Mouse (Mus musculus): ENCODE data around the gene Desi2. TPM values are rescaled to one million over a fixed set of nuclear protein-coding genes. Genes with fewer than 3 reads are reported as not detected.
"Not testable (repeated sequence)": the region's sequence is repeated elsewhere in the genome, so short reads cannot be mapped to it uniquely, and the experiment has no call there.

Desi2 gene
- polyA plus RNA-seq, 1 experiment from 2014 or later, result 8.8 TPM

GRCm38 (mm10) chr1:178283314-178283713, 96.1 kb downstream of the Desi2 start:
- not testable (repeated sequence) for H3K27me3 ChIP-seq (ENCODE audit: control insufficient read depth, insufficient read depth, low read depth, low read length); H3K4me1 ChIP-seq (ENCODE audit: control insufficient read depth, low read depth, low read length); H3K36me3 ChIP-seq (ENCODE audit: control insufficient read depth, insufficient read depth); H3K4me2 ChIP-seq (ENCODE audit: low read depth, low read length); H3K9me3 ChIP-seq (replicated peaks; ENCODE audit: control insufficient read depth, low read length); H3K9ac ChIP-seq (ENCODE audit: low read depth, low read length); ATAC-seq (ENCODE audit: low read depth); H3K4me3 ChIP-seq (ENCODE audit: low read depth, low read length); H3K27ac ChIP-seq (ENCODE audit: low read length)
- 72% methylated on average over 3 of the region's 3 CpGs for WGBS (ENCODE audit: insufficient replicate concordance)

GRCm38 (mm10) chr1:178283946-178284720, 96.9 kb downstream of the Desi2 start:
- no peak overlapping the region for H3K4me3 ChIP-seq (ENCODE audit: low read depth, low read length)
- H3K4me2 ChIP-seq (ENCODE audit: low read depth, low read length), result no peak overlapping the region
- H3K9ac ChIP-seq (ENCODE audit: low read depth, low read length), result no peak overlapping the region
- H3K9me3 ChIP-seq (replicated peaks; ENCODE audit: control insufficient read depth, low read length), result no peaks in the 10 kb centered on the region
- H3K27me3 ChIP-seq (ENCODE audit: control insufficient read depth, insufficient read depth, low read depth, low read length), result no peaks in the 10 kb centered on the region
- no peaks in the 10 kb centered on the region for H3K4me1 ChIP-seq (ENCODE audit: control insufficient read depth, low read depth, low read length)
- no peaks in the 10 kb centered on the region for H3K36me3 ChIP-seq (ENCODE audit: control insufficient read depth, insufficient read depth)
- no peak overlapping the region for H3K27ac ChIP-seq (ENCODE audit: low read length)
- WGBS (ENCODE audit: insufficient replicate concordance), result 53% methylated on average over 2 of the region's 2 CpGs
- ATAC-seq (ENCODE audit: low read depth), result no peak

DNA sequence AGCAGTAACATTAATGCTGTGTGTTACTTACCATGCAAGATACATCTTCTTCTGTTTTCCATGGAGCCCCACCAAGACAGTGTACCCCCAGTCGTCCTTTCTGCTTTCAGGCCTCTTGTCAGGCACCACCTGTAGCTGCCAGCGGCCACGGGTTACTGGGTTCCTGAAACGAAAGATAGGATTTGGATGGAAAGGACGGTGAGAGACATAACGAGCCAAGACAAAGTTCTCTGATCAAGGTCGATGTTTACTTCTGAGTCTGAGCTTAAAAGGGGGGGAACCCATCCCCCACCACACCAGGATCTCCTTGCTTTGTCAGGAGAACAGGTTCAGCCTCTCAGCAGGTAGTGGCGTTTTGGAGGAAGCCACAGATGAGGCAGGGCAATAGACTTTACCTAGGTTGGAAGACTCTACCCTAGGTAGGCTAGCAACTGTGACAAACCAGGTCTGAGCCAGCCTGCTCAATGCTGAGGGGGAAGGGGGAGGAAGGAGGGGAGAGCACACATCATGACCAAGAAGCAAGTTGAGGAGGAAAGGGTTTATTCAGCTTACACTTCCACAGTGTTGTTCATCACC, 100.5 kb downstream of the Desi2 start:
- Histone ChIP-seq H3K9me3 (replicated peaks; ENCODE audit: control insufficient read depth, low read length) (no peaks in the 10 kb centered on the region), H3K27me3 (ENCODE audit: control insufficient read depth, insufficient read depth, low read depth, low read length) (no peaks in the 10 kb centered on the region), H3K4me2 (ENCODE audit: low read depth, low read length) (no peak overlapping the region), H3K4me3 (ENCODE audit: low read depth, low read length) (no peak overlapping the region), H3K36me3 (ENCODE audit: control insufficient read depth, insufficient read depth) (no peaks in the 10 kb centered on the region), H3K27ac (ENCODE audit: low read length) (no peak overlapping the region), H3K4me1 (ENCODE audit: control insufficient read depth, low read depth, low read length) (no peaks in the 10 kb centered on the region), H3K9ac (ENCODE audit: low read depth, low read length) (no peak overlapping the region)
- ATAC-seq (ENCODE audit: low read depth), result no peak
- 56% methylated on average over 8 of the region's 8 CpGs for WGBS (ENCODE audit: insufficient replicate concordance)

GRCm38 (mm10) chr1:178291716-178292115, 104.5 kb downstream of the Desi2 start:
- 57% methylated on average over 3 of the region's 3 CpGs for WGBS (ENCODE audit: insufficient replicate concordance)
- Histone ChIP-seq H3K9me3 (replicated peaks; ENCODE audit: control insufficient read depth, low read length) (no peaks in the 10 kb centered on the region), H3K4me1 (ENCODE audit: control insufficient read depth, low read depth, low read length) (no peaks in the 10 kb centered on the region), H3K27me3 (ENCODE audit: control insufficient read depth, insufficient read depth, low read depth, low read length) (no peaks in the 10 kb centered on the region), H3K9ac (ENCODE audit: low read depth, low read length) (no peak overlapping the region), H3K4me2 (ENCODE audit: low read depth, low read length) (no peak overlapping the region), H3K36me3 (ENCODE audit: control insufficient read depth, insufficient read depth) (no peaks in the 10 kb centered on the region), H3K27ac (ENCODE audit: low read length) (no peak overlapping the region), H3K4me3 (ENCODE audit: low read depth, low read length) (no peak overlapping the region)
- ATAC-seq (ENCODE audit: low read depth), result no peak

DNA sequence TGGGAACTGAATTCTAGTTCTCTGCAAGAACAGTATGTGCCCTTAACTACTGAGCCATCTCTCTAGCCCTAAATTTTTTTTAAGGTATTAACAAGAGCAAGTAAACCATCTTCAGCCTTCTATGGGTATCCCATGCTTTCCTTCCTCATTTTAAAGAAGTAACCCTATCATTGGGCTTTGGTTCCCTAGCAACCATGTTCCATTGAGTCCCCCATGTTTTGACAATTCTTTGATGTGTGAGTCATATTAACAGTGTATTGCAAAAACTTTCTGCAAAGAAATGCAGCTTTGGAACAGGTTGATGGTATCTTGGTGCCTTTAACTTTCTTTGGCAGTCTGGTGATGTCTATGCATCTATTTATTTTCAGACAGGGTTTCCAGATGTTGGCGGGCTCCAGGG, 106.8 kb downstream of the Desi2 start:
- Histone ChIP-seq H3K4me2 (ENCODE audit: low read depth, low read length) (no peak overlapping the region), H3K9me3 (replicated peaks; ENCODE audit: control insufficient read depth, low read length) (no peaks in the 10 kb centered on the region), H3K36me3 (ENCODE audit: control insufficient read depth, insufficient read depth) (no peaks in the 10 kb centered on the region), H3K27ac (ENCODE audit: low read length) (no peak overlapping the region), H3K9ac (ENCODE audit: low read depth, low read length) (no peak overlapping the region), H3K4me1 (ENCODE audit: control insufficient read depth, low read depth, low read length) (no peaks in the 10 kb centered on the region), H3K27me3 (ENCODE audit: control insufficient read depth, insufficient read depth, low read depth, low read length) (no peaks in the 10 kb centered on the region), H3K4me3 (ENCODE audit: low read depth, low read length) (no peak overlapping the region)
- ATAC-seq (ENCODE audit: low read depth), result no peak
- WGBS (ENCODE audit: insufficient replicate concordance), result 62% methylated on average over 1 of the region's 1 CpGs

DNA sequence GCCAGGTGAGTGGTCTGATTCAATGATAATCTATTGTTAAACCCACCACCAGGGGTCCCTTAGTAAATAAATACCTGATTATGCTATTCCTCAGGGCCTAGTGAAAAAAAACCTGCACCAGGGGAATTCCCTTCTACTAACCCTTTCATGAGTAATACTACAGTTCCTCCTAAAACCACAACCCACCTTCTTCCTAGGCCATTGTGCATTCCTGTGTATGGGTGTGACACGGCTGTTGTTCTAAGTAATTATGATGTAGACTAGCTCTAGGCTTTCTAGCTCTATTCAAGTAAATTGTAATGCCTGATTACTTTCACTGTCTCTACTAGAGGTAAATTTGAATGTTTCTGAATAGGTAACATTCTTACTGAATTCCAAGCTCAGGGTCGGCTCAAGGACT, 114.0 kb downstream of the Desi2 start:
- H3K27me3 ChIP-seq (ENCODE audit: control insufficient read depth, insufficient read depth, low read depth, low read length); H3K4me3 ChIP-seq (ENCODE audit: low read depth, low read length); H3K36me3 ChIP-seq (ENCODE audit: control insufficient read depth, insufficient read depth); ATAC-seq (ENCODE audit: low read depth); H3K4me1 ChIP-seq (ENCODE audit: control insufficient read depth, low read depth, low read length); H3K9ac ChIP-seq (ENCODE audit: low read depth, low read length); H3K27ac ChIP-seq (ENCODE audit: low read length); H3K4me2 ChIP-seq (ENCODE audit: low read depth, low read length); H3K9me3 ChIP-seq (replicated peaks; ENCODE audit: control insufficient read depth, low read length): not testable (repeated sequence)
- 68% methylated on average over 2 of the region's 2 CpGs for WGBS (ENCODE audit: insufficient replicate concordance)

DNA sequence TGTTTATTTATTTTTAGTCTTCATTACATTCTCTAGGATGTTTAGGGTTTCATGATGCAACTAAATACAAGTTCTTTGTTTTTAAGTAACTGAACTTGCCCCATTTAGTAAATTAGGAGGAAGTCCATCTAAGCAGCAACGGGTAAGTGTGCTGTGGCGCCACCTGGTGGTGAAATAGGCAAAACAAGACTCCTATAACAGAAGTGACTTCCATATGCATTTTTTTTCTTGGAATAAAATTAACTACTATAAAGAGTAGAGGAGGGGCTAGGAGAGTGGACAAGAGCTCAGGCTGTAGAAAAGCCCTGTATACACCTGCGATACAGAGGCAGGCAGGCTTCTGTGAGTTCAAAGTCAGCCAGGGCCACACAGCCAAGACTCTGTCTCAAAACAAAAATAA, 116.2 kb downstream of the Desi2 start:
- Histone ChIP-seq H3K27ac (ENCODE audit: low read length) (no peak overlapping the region), H3K9me3 (replicated peaks; ENCODE audit: control insufficient read depth, low read length) (no peaks in the 10 kb centered on the region), H3K4me2 (ENCODE audit: low read depth, low read length) (no peak overlapping the region), H3K36me3 (ENCODE audit: control insufficient read depth, insufficient read depth) (no peaks in the 10 kb centered on the region), H3K4me1 (ENCODE audit: control insufficient read depth, low read depth, low read length) (no peaks in the 10 kb centered on the region), H3K27me3 (ENCODE audit: control insufficient read depth, insufficient read depth, low read depth, low read length) (no peaks in the 10 kb centered on the region), H3K4me3 (ENCODE audit: low read depth, low read length) (no peak overlapping the region), H3K9ac (ENCODE audit: low read depth, low read length) (no peak overlapping the region)
- WGBS (ENCODE audit: insufficient replicate concordance), result 16% methylated on average over 3 of the region's 3 CpGs
- ATAC-seq (ENCODE audit: low read depth), result no peak

Other genes with a start within 250 kb of the Desi2 start
- not detected in 2 replicates for gene Catspere2, start 204.0 kb upstream of the Desi2 start, polyA plus RNA-seq (2015; fragmentation: Nextera tagmentation; extraction: Ambion mirVana)
- gene Cox20, start 131.7 kb downstream of the Desi2 start, polyA plus RNA-seq (2015; fragmentation: Nextera tagmentation; extraction: Ambion mirVana), result 73.9 and 79.6 TPM in 2 replicates
- gene Hnrnpu, start 150.4 kb downstream of the Desi2 start, polyA plus RNA-seq (2015; fragmentation: Nextera tagmentation; extraction: Ambion mirVana), result 98.3 and 103 TPM in 2 replicates
- 1.9 TPM in 2 replicates for gene Efcab2, start 218.7 kb downstream of the Desi2 start, polyA plus RNA-seq (2015; fragmentation: Nextera tagmentation; extraction: Ambion mirVana)

Data from liver, embryonic 16.5 days (tissue).